Mouse (Mus musculus) lung, embryonic 16.5 days (tissue): ENCODE data around the gene Bend6. TPM values are rescaled to one million over a fixed set of nuclear protein-coding genes. Genes with fewer than 3 reads are reported as not detected.

Experiments used
- ATAC-seq: fragments of 200-750 bp; cut with Nextera tagmentation; 2 replicates; pipeline ENCODE4 v1.8.0; 2017; ENCODE audit warnings: low read depth, mild to moderate bottlenecking, moderate library complexity
- H3K27ac ChIP-seq: fragments of 300-500 bp; sonication (generic); 2 replicates; pipeline ENCODE4 v1.5.1; 2014; ENCODE audit warnings: mild to moderate bottlenecking, control low read depth, low read length
- H3K27me3 ChIP-seq: fragments of 300-500 bp; sonication (generic); 2 replicates; pipeline ENCODE4 v1.6.1; 2014; ENCODE audit warnings: low read depth, low read length, mixed read lengths; ENCODE audit not compliant: control insufficient read depth, insufficient read depth
- H3K36me3 ChIP-seq: fragments of 300-500 bp; sonication (generic); 2 replicates; pipeline ENCODE4 v1.6.1; 2014; ENCODE audit warnings: low read length; ENCODE audit not compliant: control insufficient read depth, insufficient read depth
- H3K4me1 ChIP-seq: fragments of 300-500 bp; sonication (generic); replicated peaks from 2 replicates; pipeline ENCODE4 v1.6.1; 2014; ENCODE audit warnings: low read length, mixed read lengths; ENCODE audit not compliant: control insufficient read depth, insufficient read depth
- H3K4me2 ChIP-seq: fragments of 300-500 bp; sonication (generic); 2 replicates; pipeline ENCODE4 v1.6.1; 2014; ENCODE audit warnings: low read depth, low read length, control low read depth
- H3K4me3 ChIP-seq: fragments of 300-500 bp; sonication (generic); 2 replicates; pipeline ENCODE4 v1.5.1; 2014; ENCODE audit warnings: mild to moderate bottlenecking, low read length, control low read depth
- H3K9ac ChIP-seq: fragments of 300-500 bp; sonication (generic); 2 replicates; pipeline ENCODE4 v1.6.1; 2014; ENCODE audit warnings: low read length, control low read depth
- H3K9me3 ChIP-seq: fragments of 300-500 bp; sonication (generic); 2 replicates; pipeline ENCODE4 v1.6.1; 2016; ENCODE audit warnings: low read length; ENCODE audit not compliant: control insufficient read depth
- WGBS: fragments of 180-500 bp; shearing (Covaris S2); extraction: QIAGEN DNeasy Blood & Tissue Kit; methylation state at CpG from one replicate; pipeline ENCODE4 v1.1.7; 2014; 5-methylcytosine and 5-hydroxymethylcytosine counted together
- polyA plus RNA-seq: library from polyadenylated mRNA; unstranded; fragments of >200 nt; fragmentation: Nextera tagmentation; extraction: Ambion mirVana; gene quantifications from 2 replicates; pipeline ENCODE4 v1.2.1, GENCODE M21; 2015

The Bend6 gene
- polyA plus RNA-seq = 0.41 and 0.94 TPM in 2 replicates

DNA sequence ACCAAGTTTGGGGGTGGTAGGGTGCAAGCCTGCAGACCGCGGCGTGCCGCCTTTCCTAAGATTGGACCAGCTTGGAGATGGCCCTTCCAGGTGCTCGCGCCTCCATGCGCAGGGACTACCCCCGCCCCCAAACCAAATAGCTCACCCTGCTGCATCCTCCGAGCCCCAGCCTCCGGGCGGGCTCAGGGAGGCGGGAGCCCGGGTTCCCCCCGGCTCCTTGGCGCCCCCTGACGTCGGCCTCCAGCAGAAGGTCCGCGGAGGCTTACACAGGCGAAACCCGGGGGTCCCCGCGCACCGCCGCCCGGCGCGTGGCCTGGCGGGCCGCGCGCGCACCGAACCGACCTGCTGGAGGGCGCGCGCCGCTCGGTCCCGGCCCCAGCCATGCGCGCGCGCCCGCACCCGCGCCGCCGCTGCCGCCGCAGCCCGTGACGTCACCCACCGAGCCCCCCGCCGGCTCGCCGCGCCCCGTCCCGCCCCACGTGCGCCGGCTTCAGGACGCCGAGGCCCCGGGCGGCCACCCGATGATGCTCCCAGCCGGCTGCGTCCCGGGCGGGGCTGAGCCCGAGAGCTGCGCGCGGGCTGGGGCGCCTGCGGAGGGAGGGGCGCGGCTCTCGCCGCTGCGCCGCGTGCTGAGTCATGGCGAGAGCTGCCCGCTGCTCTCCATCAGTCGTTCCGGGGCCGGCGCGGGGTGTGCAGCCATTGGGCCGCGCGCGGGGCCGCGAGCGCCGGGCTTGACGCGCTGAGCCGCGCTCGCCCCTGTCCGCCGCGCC is at the start of gene Bend6:
Gene Bend6 (minus strand): TSS at position 396 of the 770 bp plus-strand sequence.
- Histone ChIP-seq H3K4me2 (peak within 1 kb of the TSS; percentile 99), H3K27me3 (peaks cover 41% of the 10 kb centered on the region), H3K27ac (no peak within 1 kb of the TSS), H3K36me3 (no peaks in the 10 kb centered on the region), H3K9ac (peak within 1 kb of the TSS; percentile 59), H3K4me3 (peak within 1 kb of the TSS; percentile 66), H3K4me1 (peaks cover 5% of the 10 kb centered on the region), H3K9me3 (no peaks in the 10 kb centered on the region)
- WGBS = under 1% methylated on average over 58 of the region's 110 CpGs
- peak; percentile 84 for ATAC-seq

DNA sequence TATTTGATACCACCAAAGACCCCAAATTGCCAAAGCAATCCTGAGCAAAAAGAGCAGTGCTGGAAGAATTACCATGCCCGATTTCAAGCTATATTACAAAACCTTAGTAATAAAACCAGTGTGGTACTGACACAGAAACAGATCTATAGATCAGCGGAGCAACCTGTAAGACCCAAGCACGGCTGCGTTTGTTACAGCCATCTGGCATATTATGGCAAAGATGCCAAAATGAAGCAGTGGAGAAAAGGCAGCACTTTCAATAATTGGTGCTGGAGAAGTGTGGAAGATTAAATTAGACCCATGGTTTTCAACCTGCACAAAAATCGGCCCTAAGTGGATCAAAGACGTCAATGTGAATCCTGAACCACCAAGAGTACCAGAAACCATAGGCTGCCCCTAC is 48.0 kb upstream of the Bend6 start:
- no peaks in the 10 kb centered on the region for H3K36me3 ChIP-seq
- ATAC-seq = no peak
- WGBS = 88% methylated on average over 6 of the region's 6 CpGs
- no peak overlapping the region for H3K9ac ChIP-seq
- H3K9me3 ChIP-seq = no peaks in the 10 kb centered on the region
- H3K4me1 ChIP-seq = no peaks in the 10 kb centered on the region
- H3K4me2 ChIP-seq = no peak overlapping the region
- no peaks in the 10 kb centered on the region for H3K27me3 ChIP-seq
- H3K27ac ChIP-seq = no peak overlapping the region
- no peak overlapping the region for H3K4me3 ChIP-seq

DNA sequence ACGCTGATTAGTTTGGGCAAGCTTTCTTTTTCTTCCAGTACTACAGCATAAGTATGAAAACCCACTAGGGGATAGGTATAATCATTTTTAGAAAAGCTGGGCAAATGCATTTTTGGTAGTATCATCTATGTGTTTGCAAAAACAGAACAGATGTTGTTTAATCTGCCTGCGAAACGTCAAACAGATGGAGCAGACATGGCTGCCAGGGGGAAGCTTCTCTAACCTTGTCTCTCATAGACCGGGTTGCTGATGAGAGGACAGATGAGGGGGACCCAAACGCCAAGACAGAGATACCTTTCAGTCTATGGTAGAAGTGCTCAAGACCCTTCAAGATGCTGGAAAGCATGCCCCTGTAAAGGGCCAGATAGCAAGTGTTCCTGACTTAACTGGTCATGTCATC is 40.9 kb upstream of the Bend6 start:
- Histone ChIP-seq H3K4me2 (no peak overlapping the region), H3K36me3 (no peaks in the 10 kb centered on the region), H3K27ac (no peak overlapping the region), H3K9ac (no peak overlapping the region), H3K4me1 (no peaks in the 10 kb centered on the region), H3K27me3 (no peaks in the 10 kb centered on the region), H3K4me3 (no peak overlapping the region), H3K9me3 (no peaks in the 10 kb centered on the region)
- ATAC-seq = no peak
- 80% methylated on average over 5 of the region's 5 CpGs for WGBS

DNA sequence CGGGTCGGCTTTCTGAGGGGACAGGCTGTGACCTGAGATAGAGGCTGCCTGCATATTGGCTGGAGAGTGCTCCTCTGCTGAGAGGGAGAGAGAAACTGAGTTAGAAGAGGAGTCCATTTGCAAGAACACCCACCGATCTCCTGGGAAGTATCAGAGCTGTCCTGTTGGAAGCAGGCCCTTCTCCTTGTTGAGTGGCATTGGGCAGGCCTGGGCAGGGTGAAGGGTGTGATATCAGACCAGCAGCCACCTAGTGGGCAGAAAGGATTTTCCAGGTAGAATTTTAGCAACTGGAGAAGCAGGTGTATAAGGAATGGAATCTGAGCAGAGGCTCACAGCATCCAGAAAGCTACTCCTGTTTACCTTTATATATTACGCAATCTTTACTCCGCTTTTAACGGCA is 40.2 kb upstream of the Bend6 start:
- no peaks in the 10 kb centered on the region for H3K4me1 ChIP-seq
- H3K4me2 ChIP-seq = no peak overlapping the region
- no peaks in the 10 kb centered on the region for H3K9me3 ChIP-seq
- no peaks in the 10 kb centered on the region for H3K36me3 ChIP-seq
- H3K27ac ChIP-seq = no peak overlapping the region
- H3K4me3 ChIP-seq = no peak overlapping the region
- ATAC-seq = no peak
- WGBS = 79% methylated on average over 6 of the region's 6 CpGs
- no peaks in the 10 kb centered on the region for H3K27me3 ChIP-seq
- H3K9ac ChIP-seq = no peak overlapping the region

DNA sequence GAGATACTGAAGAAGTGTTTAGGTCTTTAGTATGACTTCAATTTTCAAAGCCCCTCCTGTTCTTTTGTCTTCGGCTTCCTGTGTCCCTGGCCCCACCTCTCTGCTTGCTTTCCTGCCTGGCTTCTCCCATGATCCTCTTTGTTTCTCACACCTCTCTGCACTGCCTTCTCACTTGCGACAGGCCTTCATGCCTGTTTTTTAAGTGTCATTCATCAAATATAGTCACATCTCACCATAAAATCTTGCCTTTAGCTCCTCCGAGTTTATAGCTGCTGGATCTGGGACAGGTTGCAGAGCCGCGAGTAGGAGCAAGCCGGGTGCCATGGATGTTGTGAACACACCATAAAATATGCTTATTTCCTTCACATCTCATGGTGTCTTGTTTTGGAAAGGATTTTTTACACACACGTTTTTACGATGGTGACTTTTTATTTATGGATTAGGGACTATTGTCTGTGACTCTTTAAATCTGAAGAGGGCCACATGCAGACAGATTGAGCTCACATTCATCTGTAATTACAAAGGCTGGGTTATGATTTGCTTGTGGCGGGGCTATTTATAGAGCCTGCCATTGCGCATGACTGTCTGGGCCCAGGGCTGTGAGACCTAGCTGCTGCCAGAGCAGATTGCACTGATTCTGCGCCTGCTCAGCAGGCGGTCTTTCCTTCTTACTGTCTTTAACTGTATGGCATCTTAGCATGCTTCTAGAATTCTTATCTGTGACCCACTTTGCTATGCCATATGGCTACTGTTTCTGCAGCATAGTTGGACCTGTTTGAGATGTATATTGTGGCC is 39.2 kb upstream of the Bend6 start:
- H3K27ac ChIP-seq = no peak overlapping the region

DNA sequence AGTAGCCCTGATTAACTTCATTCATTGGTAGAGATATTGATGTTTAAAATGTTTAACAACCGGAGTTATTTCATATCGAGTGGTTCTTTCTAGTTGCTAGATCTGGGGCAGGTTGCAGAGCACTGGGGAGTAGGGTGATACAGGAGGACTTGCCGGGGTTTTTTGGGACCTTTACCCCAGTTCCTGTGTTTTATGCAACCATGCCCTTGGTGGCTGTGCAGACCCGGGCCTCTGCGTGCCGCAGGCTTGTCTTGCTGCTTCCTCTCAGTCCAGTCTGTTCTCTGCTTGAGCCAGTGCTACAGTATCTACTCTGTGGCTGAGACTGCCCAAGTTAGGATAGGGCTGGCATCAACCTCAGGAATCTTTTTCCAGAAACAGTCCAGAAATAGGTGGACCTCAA is 38.1 kb upstream of the Bend6 start:
- Histone ChIP-seq H3K9ac (no peak overlapping the region), H3K4me3 (no peak overlapping the region), H3K9me3 (no peaks in the 10 kb centered on the region), H3K4me1 (no peaks in the 10 kb centered on the region), H3K27ac (no peak overlapping the region), H3K4me2 (no peak overlapping the region), H3K27me3 (no peaks in the 10 kb centered on the region), H3K36me3 (no peaks in the 10 kb centered on the region)
- WGBS = 86% methylated on average over 6 of the region's 6 CpGs
- no peak for ATAC-seq

More for the DNA sequence above, 39.2 kb upstream of the Bend6 start:
- no peaks in the 10 kb centered on the region for H3K9me3 ChIP-seq
- no peak overlapping the region for H3K4me3 ChIP-seq
- H3K27me3 ChIP-seq = no peaks in the 10 kb centered on the region
- ATAC-seq = no peak
- no peaks in the 10 kb centered on the region for H3K4me1 ChIP-seq
- H3K36me3 ChIP-seq = no peaks in the 10 kb centered on the region
- no peak overlapping the region for H3K9ac ChIP-seq
- 75% methylated on average over 12 of the region's 12 CpGs for WGBS
- H3K4me2 ChIP-seq = no peak overlapping the region

DNA sequence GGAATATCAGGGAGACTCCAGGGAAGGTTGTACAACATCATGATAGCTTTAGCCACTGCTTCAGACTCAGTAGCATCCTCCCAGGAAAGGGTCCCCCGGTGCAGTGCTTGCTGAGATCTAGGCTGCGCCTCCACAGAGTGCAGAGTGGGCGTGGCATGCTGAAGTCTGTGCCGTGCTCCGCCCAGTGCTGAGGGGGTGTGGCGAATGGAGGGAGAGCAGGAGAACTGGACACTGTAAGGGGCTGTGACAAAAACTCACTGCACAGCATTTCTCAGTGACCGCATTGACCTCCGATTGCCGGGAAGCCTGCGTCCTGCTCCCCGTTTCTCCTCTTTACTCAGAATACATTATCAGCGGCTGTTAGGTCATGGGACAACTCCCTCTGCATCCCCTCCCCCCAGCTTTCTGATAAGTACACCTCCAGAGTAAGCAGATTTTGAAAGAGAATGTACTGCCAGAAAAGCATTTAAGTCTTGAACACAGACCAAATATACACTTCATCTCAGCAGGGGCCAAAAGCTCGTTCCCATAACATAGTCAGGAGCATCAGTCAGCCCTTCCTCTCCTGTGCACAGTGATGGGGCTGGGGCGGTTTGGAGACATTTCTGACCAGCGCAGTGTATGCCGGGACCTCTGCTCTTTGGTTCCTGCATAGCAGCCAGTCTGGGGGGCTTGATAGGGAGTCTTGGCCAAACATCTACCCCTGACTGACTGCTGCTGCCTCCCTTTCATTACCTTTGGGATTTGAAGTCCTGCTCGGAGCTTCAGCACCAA is 37.5 kb upstream of the Bend6 start:
- peak; percentile 93 for ATAC-seq

DNA sequence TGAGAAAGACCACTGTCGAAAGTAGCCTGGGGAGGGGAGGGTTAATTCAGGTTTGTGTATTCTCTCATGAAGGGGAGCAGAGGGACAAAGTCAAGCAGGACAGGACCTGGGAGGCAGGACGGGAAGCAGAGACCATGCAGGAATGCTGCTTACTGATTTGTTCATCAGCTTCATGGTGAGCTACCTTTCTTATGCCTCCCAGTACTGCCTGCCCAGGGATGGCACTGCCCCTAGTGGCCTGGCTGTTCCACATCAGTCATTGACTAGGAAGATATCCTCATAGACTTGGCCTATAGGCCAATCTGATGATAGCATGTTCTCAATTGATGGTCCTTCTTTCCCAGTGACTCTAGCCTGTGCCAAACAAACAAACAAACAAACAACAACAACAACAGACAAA is 36.3 kb upstream of the Bend6 start:
- no peak overlapping the region for H3K4me2 ChIP-seq
- H3K9me3 ChIP-seq = no peaks in the 10 kb centered on the region
- no peak overlapping the region for H3K27ac ChIP-seq
- H3K9ac ChIP-seq = no peak overlapping the region
- WGBS = 81% methylated on average over 2 of the region's 2 CpGs
- H3K27me3 ChIP-seq = no peaks in the 10 kb centered on the region
- ATAC-seq = no peak
- no peak overlapping the region for H3K4me3 ChIP-seq
- no peaks in the 10 kb centered on the region for H3K4me1 ChIP-seq
- H3K36me3 ChIP-seq = no peaks in the 10 kb centered on the region

More for the DNA sequence above, 37.5 kb upstream of the Bend6 start:
- WGBS = 43% methylated on average over 17 of the region's 17 CpGs
- Histone ChIP-seq H3K4me1 (no peaks in the 10 kb centered on the region), H3K36me3 (no peaks in the 10 kb centered on the region), H3K27me3 (no peaks in the 10 kb centered on the region), H3K9me3 (no peaks in the 10 kb centered on the region), H3K4me2 (peak overlapping the region; percentile 38), H3K27ac (no peak overlapping the region), H3K9ac (no peak overlapping the region), H3K4me3 (no peak overlapping the region)

DNA sequence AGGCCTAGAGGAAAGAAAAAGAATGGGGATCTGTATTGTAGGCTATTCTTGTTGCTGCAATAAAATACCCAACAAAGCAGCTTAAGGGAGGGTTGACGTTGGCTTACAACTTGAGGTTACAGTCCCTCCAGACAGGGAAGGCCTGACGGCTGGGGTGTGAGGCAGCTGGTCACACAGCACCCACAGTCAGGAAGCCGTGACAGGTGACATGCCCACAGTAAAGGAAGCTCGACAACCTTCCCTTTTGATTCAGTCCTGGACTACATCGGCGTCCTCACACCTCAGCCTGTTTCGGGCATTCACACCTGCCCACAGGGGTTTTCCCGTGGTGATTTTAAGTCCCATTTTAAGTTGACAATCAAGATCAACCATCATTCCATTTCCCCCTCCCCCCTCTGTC is 35.0 kb upstream of the Bend6 start:
- no peaks in the 10 kb centered on the region for H3K4me1 ChIP-seq
- H3K27ac ChIP-seq = no peak overlapping the region
- no peaks in the 10 kb centered on the region for H3K27me3 ChIP-seq
- H3K4me2 ChIP-seq = no peak overlapping the region
- no peaks in the 10 kb centered on the region for H3K9me3 ChIP-seq
- no peaks in the 10 kb centered on the region for H3K36me3 ChIP-seq
- no peak for ATAC-seq
- H3K4me3 ChIP-seq = no peak overlapping the region
- H3K9ac ChIP-seq = no peak overlapping the region
- 78% methylated on average over 8 of the region's 8 CpGs for WGBS
